Comparison of ENCODE assay signal across 8 mouse cellular contexts in genomic region chr10:119168791-119169190, GRCm38 (mm10).
A peak's percentile ranks its signal among the peaks of the same experiment; 100 is the strongest.
DNase-seq lines count a peak whose midpoint lies in the region; ATAC-seq and TF ChIP-seq lines count a peak whose summit lies in the region.
"Had no signal": no experiment of that assay in that cellular context is flagged by ENCODE, and none has a peak within 500 bp of the region (broad histone marks: within the 10 kb centered on the region; RNA-seq: fewer than 3 reads in every experiment).

No protein-coding gene starts in this region.

- no peak overlapping the region for H3K4me2 ChIP-seq in liver, embryonic 14.5 days (ENCODE audit: low read depth)
- H3K4me2 ChIP-seq: liver, embryonic 13.5 days had no signal

- no peak for ATAC-seq in liver, embryonic 14.5 days (ENCODE audit: insufficient read depth)

- WGBS in embryonic facial prominence, embryonic 10.5 days: 35% methylated on average over 14 of the region's 14 CpGs
- WGBS in liver, embryonic 14.5 days (ENCODE audit: insufficient replicate concordance): 52% methylated on average over 14 of the region's 14 CpGs

- no peak for TF ChIP-seq EP300 in liver, embryonic 14.5 days (IDR thresholded peaks at IDR 0.05; ENCODE audit: low read depth)

- DNase-seq in left cerebral cortex, adult 2 months (ENCODE audit: extremely low spot score in 1 of 2, low spot score in 2 of 2): peak; percentile 13 to 39
- no peak for DNase-seq in left cerebral cortex, adult 11 months (ENCODE audit: low spot score)
- peak; percentile 25 for DNase-seq in NIH3T3 (ENCODE audit: low read depth)
- DNase-seq in embryonic facial prominence, embryonic 10.5 days (ENCODE audit: low spot score): peak; percentile 35
- DNase-seq in liver, embryonic 14.5 days (ENCODE audit: low read depth in 3 of 3, low spot score in 3 of 3): no peak
- no peak for DNase-seq in adrenal gland, postnatal 36 days
- DNase-seq in cerebellum, adult 18-20 months: no peak
- DNase-seq: liver, embryonic 13.5 days had no signal

- TF ChIP-seq CTCF in left cerebral cortex, adult 2 months (IDR thresholded peaks at IDR 0.05): peak; percentile 55
- peak; percentile 36; the same call in 1 of the 2 replicates for TF ChIP-seq CTCF in liver, embryonic 14.5 days (IDR thresholded peaks at IDR 0.05; ENCODE audit: low read depth)

- H3K4me3 ChIP-seq in left cerebral cortex, adult 2 months: no peak overlapping the region
- H3K4me3 ChIP-seq in embryonic facial prominence, embryonic 10.5 days: no peak overlapping the region
- H3K4me3 ChIP-seq in liver, embryonic 14.5 days (ENCODE audit: insufficient read depth in 1 of 2, low read depth in 2 of 2, low read length in 2 of 2): no peak overlapping the region
- H3K4me3 ChIP-seq: liver, embryonic 13.5 days had no signal

- H3K36me3 ChIP-seq in embryonic facial prominence, embryonic 10.5 days (replicated peaks): no peaks in the 10 kb centered on the region
- no peaks in the 10 kb centered on the region for H3K36me3 ChIP-seq in liver, embryonic 14.5 days (replicated peaks; ENCODE audit: control insufficient read depth, insufficient read depth, low read depth)
- H3K36me3 ChIP-seq: liver, embryonic 13.5 days had no signal

- H3K9ac ChIP-seq in liver, embryonic 14.5 days (replicated peaks): no peak overlapping the region
- H3K9ac ChIP-seq: liver, embryonic 13.5 days had no signal

- no peaks in the 10 kb centered on the region for H3K9me3 ChIP-seq in embryonic facial prominence, embryonic 10.5 days
- H3K9me3 ChIP-seq in liver, embryonic 14.5 days (ENCODE audit: control insufficient read depth, low read length): no peaks in the 10 kb centered on the region
- H3K9me3 ChIP-seq: liver, embryonic 13.5 days had no signal

- peaks cover 9% of the 10 kb centered on the region for H3K4me1 ChIP-seq in embryonic facial prominence, embryonic 10.5 days
- H3K4me1 ChIP-seq in liver, embryonic 14.5 days (replicated peaks; ENCODE audit: control insufficient read depth in 2 of 2, insufficient read depth in 2 of 2, low read length in 1 of 2): no peaks in the 10 kb centered on the region
- H3K4me1 ChIP-seq: liver, embryonic 13.5 days had no signal

- no peaks in the 10 kb centered on the region for H3K27me3 ChIP-seq in embryonic facial prominence, embryonic 10.5 days (replicated peaks; ENCODE audit: low read depth, poor library complexity, severe bottlenecking)
- no peaks in the 10 kb centered on the region for H3K27me3 ChIP-seq in liver, embryonic 14.5 days (ENCODE audit: control insufficient read depth, insufficient read depth, low read length)
- H3K27me3 ChIP-seq: liver, embryonic 13.5 days had no signal

- no peak overlapping the region for H3K27ac ChIP-seq in left cerebral cortex, adult 2 months
- no peak overlapping the region for H3K27ac ChIP-seq in embryonic facial prominence, embryonic 10.5 days (replicated peaks)
- no peak overlapping the region for H3K27ac ChIP-seq in liver, embryonic 14.5 days
- H3K27ac ChIP-seq: liver, embryonic 13.5 days had no signal

- intact Hi-C loops in left cerebral cortex, adult 2 months (cut with DNase I): loop anchor here (5.0 to 10.0 kb wide), 3 partner anchors 86 to 1011 kb away; no protein-coding TSS in a partner anchor

Comparison
In these comparisons a context has a peak if more than half of its experiments do, and no peak if none do; other contexts are left out.
1. DNase-seq: peak in left cerebral cortex, adult 2 months (2 of 2), NIH3T3 (single experiment) and embryonic facial prominence, embryonic 10.5 days (single experiment); none in left cerebral cortex, adult 11 months (single experiment), liver, embryonic 14.5 days (0 of 3), adrenal gland, postnatal 36 days (0 of 2) and cerebellum, adult 18-20 months (0 of 2).